Comparison of ENCODE assay signal across 10 mouse cellular contexts in the genomic region with DNA sequence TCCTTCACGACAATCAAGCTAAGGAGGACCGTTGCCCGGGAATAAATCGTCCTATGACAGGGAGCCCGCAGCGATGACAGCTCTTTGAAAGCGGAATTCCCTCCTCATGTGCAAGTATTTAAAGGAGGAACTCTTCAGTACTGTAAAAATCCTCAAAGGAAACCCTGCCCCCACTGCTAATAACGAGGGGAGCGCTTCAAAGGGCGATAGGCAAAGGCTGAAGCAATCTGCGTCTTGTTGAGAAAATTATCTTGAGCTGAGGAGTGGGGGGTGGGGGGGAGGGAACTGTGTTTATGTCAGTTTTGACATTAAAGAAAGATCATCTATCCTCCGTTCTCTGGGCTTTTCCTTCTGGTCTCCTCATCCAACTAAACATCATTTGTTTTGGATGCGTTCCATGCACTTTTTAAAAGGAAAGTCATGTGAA.
DNase-seq lines count a peak whose midpoint lies in the region; ATAC-seq and TF ChIP-seq lines count a peak whose summit lies in the region.
"Had no signal": no experiment of that assay in that cellular context is flagged by ENCODE, and none has a peak within 500 bp of the region (broad histone marks: within the 10 kb centered on the region; RNA-seq: fewer than 3 reads in every experiment).

No protein-coding gene starts in this region.

- H3K27ac ChIP-seq in forebrain, embryonic 10.5 days: peak overlapping the region; percentile 70; the same call in 1 of the 2 replicates
- no peak overlapping the region for H3K27ac ChIP-seq in forebrain, embryonic 11.5 days (ENCODE audit: low read depth, low read length)
- H3K27ac ChIP-seq in lung, postnatal 0 days (ENCODE audit: low read length): no peak overlapping the region
- H3K27ac ChIP-seq in limb, embryonic 15.5 days: no peak overlapping the region
- no peak overlapping the region for H3K27ac ChIP-seq in stomach, postnatal 0 days (replicated peaks)

- TF ChIP-seq CTCF in lung, postnatal 0 days (IDR thresholded peaks at IDR 0.05): no peak
- TF ChIP-seq CTCF in lung, adult 2 months (IDR thresholded peaks at IDR 0.05; ENCODE audit: insufficient read depth, low read length): no peak
- TF ChIP-seq CTCF in stomach, postnatal 0 days (IDR thresholded peaks at IDR 0.05; ENCODE audit: low read depth): no peak

- ATAC-seq in forebrain, embryonic 11.5 days (replicated peaks; ENCODE audit: low FRiP score): no peak
- ATAC-seq in lung, postnatal 0 days: no peak
- no peak for ATAC-seq in limb, embryonic 15.5 days (ENCODE audit: insufficient number of reproducible peaks, low FRiP score, low TSS enrichment, low read depth)
- no peak for ATAC-seq in stomach, postnatal 0 days (ENCODE audit: low FRiP score, low TSS enrichment)

- H3K36me3 ChIP-seq in forebrain, embryonic 10.5 days (replicated peaks): peaks cover 19% of the 10 kb centered on the region
- H3K36me3 ChIP-seq in forebrain, embryonic 11.5 days (ENCODE audit: control insufficient read depth, insufficient read depth, low read length): no peaks in the 10 kb centered on the region
- H3K36me3 ChIP-seq in lung, postnatal 0 days (ENCODE audit: insufficient read depth, low read length): no peaks in the 10 kb centered on the region
- peaks cover 4% of the 10 kb centered on the region; the same call in 1 of the 2 replicates for H3K36me3 ChIP-seq in limb, embryonic 15.5 days
- H3K36me3 ChIP-seq in stomach, postnatal 0 days (ENCODE audit: control insufficient read depth, insufficient read depth, low read length): peaks cover 2% of the 10 kb centered on the region; the same call in 1 of the 2 replicates

- H3K9me3 ChIP-seq in forebrain, embryonic 10.5 days: no peaks in the 10 kb centered on the region
- no peaks in the 10 kb centered on the region; the same call in 1 of the 2 replicates for H3K9me3 ChIP-seq in forebrain, embryonic 11.5 days (ENCODE audit: control insufficient read depth, low read length)
- H3K9me3 ChIP-seq in lung, postnatal 0 days (ENCODE audit: low read length): no peaks in the 10 kb centered on the region
- H3K9me3 ChIP-seq in limb, embryonic 15.5 days: no peaks in the 10 kb centered on the region
- no peaks in the 10 kb centered on the region for H3K9me3 ChIP-seq in stomach, postnatal 0 days (ENCODE audit: control insufficient read depth, low read length)
- H3K9me3 ChIP-seq: megakaryocyte, embryonic 14.5 days had no signal

- no peak for TF ChIP-seq POLR2A in lung, adult 2 months (IDR thresholded peaks at IDR 0.05; ENCODE audit: borderline replicate concordance, extremely low read depth, low read depth, low read length)

- no peaks in the 10 kb centered on the region for H3K27me3 ChIP-seq in forebrain, embryonic 10.5 days (ENCODE audit: poor library complexity, severe bottlenecking)
- H3K27me3 ChIP-seq in forebrain, embryonic 11.5 days (ENCODE audit: control insufficient read depth, insufficient read depth, low read length): no peaks in the 10 kb centered on the region
- H3K27me3 ChIP-seq in lung, postnatal 0 days (replicated peaks; ENCODE audit: insufficient read depth, low read length): no peaks in the 10 kb centered on the region
- H3K27me3 ChIP-seq in limb, embryonic 15.5 days: no peaks in the 10 kb centered on the region
- H3K27me3 ChIP-seq in stomach, postnatal 0 days (ENCODE audit: control insufficient read depth, insufficient read depth, low read length): no peaks in the 10 kb centered on the region
- H3K27me3 ChIP-seq: megakaryocyte, embryonic 14.5 days had no signal

- H3K9ac ChIP-seq in forebrain, embryonic 11.5 days (ENCODE audit: low read length): no peak overlapping the region; the same call in 1 of the 2 replicates
- H3K9ac ChIP-seq in lung, postnatal 0 days (replicated peaks; ENCODE audit: low read depth): no peak overlapping the region
- H3K9ac ChIP-seq in limb, embryonic 15.5 days: no peak overlapping the region
- H3K9ac ChIP-seq in stomach, postnatal 0 days (ENCODE audit: low read length): no peak overlapping the region

- 63% methylated on average over 13 of the region's 13 CpGs for WGBS in forebrain, embryonic 10.5 days
- WGBS in forebrain, embryonic 11.5 days: 57% methylated on average over 13 of the region's 13 CpGs
- WGBS in lung, postnatal 0 days: 3% methylated on average over 13 of the region's 13 CpGs
- WGBS in lung, adult 2 months: 15% methylated on average over 13 of the region's 13 CpGs
- 7% methylated on average over 13 of the region's 13 CpGs for WGBS in limb, embryonic 15.5 days
- WGBS in stomach, postnatal 0 days: 11% methylated on average over 13 of the region's 13 CpGs

- intact Hi-C loops in left cerebral cortex, postnatal 25 days (cut with DNase I): no loop called here

- H3K4me1 ChIP-seq in forebrain, embryonic 10.5 days: peaks cover 33% of the 10 kb centered on the region
- peaks cover 2% of the 10 kb centered on the region; the same call in 1 of the 2 replicates for H3K4me1 ChIP-seq in forebrain, embryonic 11.5 days (replicated peaks; ENCODE audit: control insufficient read depth, insufficient read depth, low read length)
- H3K4me1 ChIP-seq in lung, postnatal 0 days (ENCODE audit: insufficient read depth, low read depth, low read length): peaks cover 7% of the 10 kb centered on the region; the same call in 1 of the 2 replicates
- H3K4me1 ChIP-seq in lung, adult 2 months (ENCODE audit: control insufficient read depth, insufficient read depth, low read length): peaks cover 9% of the 10 kb centered on the region; the same call in 1 of the 2 replicates
- H3K4me1 ChIP-seq in limb, embryonic 15.5 days: peaks cover 10% of the 10 kb centered on the region
- no peaks in the 10 kb centered on the region; the same call in 1 of the 2 replicates for H3K4me1 ChIP-seq in stomach, postnatal 0 days (replicated peaks; ENCODE audit: control insufficient read depth, insufficient read depth)
- H3K4me1 ChIP-seq: megakaryocyte, embryonic 14.5 days had no signal

- H3K4me2 ChIP-seq in forebrain, embryonic 11.5 days (ENCODE audit: low read depth, low read length, severe bottlenecking): no peak overlapping the region
- peak overlapping the region; percentile 38 for H3K4me2 ChIP-seq in lung, postnatal 0 days (replicated peaks; ENCODE audit: low read depth, low read length)
- H3K4me2 ChIP-seq in limb, embryonic 15.5 days: 0 out of 2 replicates have a peak overlapping the region, but pooled peaks have one; percentile 22
- peak overlapping the region; percentile 35 for H3K4me2 ChIP-seq in stomach, postnatal 0 days (replicated peaks; ENCODE audit: low read depth)

- no peak overlapping the region for H3K4me3 ChIP-seq in forebrain, embryonic 10.5 days
- no peak overlapping the region for H3K4me3 ChIP-seq in forebrain, embryonic 11.5 days (ENCODE audit: low read depth, low read length)
- H3K4me3 ChIP-seq in lung, postnatal 0 days (ENCODE audit: low read depth, low read length): peak overlapping the region; percentile 10; the same call in 1 of the 2 replicates
- H3K4me3 ChIP-seq in lung, adult 2 months (replicated peaks; ENCODE audit: extremely low read depth, low read depth, low read length): no peak overlapping the region
- no peak overlapping the region for H3K4me3 ChIP-seq in limb, embryonic 15.5 days
- no peak overlapping the region for H3K4me3 ChIP-seq in stomach, postnatal 0 days (ENCODE audit: low read depth, low read length)
- H3K4me3 ChIP-seq: megakaryocyte, embryonic 14.5 days had no signal

- no peak for TF ChIP-seq EP300 in lung, postnatal 0 days (IDR thresholded peaks at IDR 0.05)
- no peak for TF ChIP-seq EP300 in stomach, postnatal 0 days (optimal IDR thresholded peaks at IDR 0.05)

- no peak for DNase-seq in forebrain, embryonic 10.5 days (ENCODE audit: extremely low spot score, low spot score)
- DNase-seq in forebrain, embryonic 11.5 days (ENCODE audit: low spot score): no peak
- no peak for DNase-seq in lung, postnatal 0 days (ENCODE audit: low spot score)
- DNase-seq in lung, adult 2 months: no peak
- DNase-seq in stomach, postnatal 0 days (ENCODE audit: low spot score): no peak
- no peak for DNase-seq in left cerebral cortex, postnatal 25 days (ENCODE audit: low spot score in 2 of 2)
- no peak for DNase-seq in right cerebral cortex, postnatal 10 days (ENCODE audit: low spot score in 2 of 2)
- DNase-seq: cerebellum, postnatal 14 days had no signal
